In genomic region chr13:43364985-43365824, GRCm38 (mm10) we compare ENCODE assay signal across 8 mouse cellular contexts. TPM values are rescaled to one million over a fixed set of nuclear protein-coding genes. Genes with fewer than 3 reads are reported as not detected.
A peak's percentile ranks its signal among the peaks of the same experiment; 100 is the strongest.
DNase-seq lines count a peak whose midpoint lies in the region; ATAC-seq lines count a peak whose summit lies in the region.

TSS of gene Sirt5 (plus strand) at chr13:43365496.

- ATAC-seq in common myeloid progenitor, adult 5-6 weeks (replicated peaks; ENCODE audit: low read depth, poor library complexity, severe bottlenecking), result peak; percentile 98
- ATAC-seq in megakaryocyte progenitor cell, adult 5-6 weeks (replicated peaks; ENCODE audit: poor library complexity), result peak; percentile 99

- DNase-seq in ZHBTc4 (ENCODE audit: low read depth, low spot score), result peak; percentile 97
- DNase-seq in gastrocnemius, adult 8-10 months (ENCODE audit: low spot score in 2 of 2), result peak; percentile 80 to 83
- peak; percentile 90 for DNase-seq in induced T-regulatory cell, adult 2 months (ENCODE audit: low read depth)
- peak; percentile 65 to 82 for DNase-seq in left cerebral cortex, adult 9 months (ENCODE audit: low spot score in 2 of 2)
- DNase-seq in right cerebral cortex, postnatal 14 days, result peak; percentile 82
- peak; percentile 84 to 86 for DNase-seq in urinary bladder, postnatal 36 days (ENCODE audit: low spot score in 2 of 2)

RNA-seq across cellular contexts. Expression of gene Sirt5, which starts in this region (rescaled TPM):
- 9.7 and 10.9 TPM in 2 replicates for total RNA-seq in common myeloid progenitor, adult 5-6 weeks (2017)
- 10 to 100 TPM; 14.9 to 22.6 (median 17.1) TPM for total RNA-seq in gastrocnemius, adult 8-10 months (2022)
- 4.9 and 5.1 TPM in 2 replicates for total RNA-seq in megakaryocyte progenitor cell, adult 5-6 weeks (2015)
- 8.1 and 12.1 TPM in 2 replicates for total RNA-seq in megakaryocyte progenitor cell, adult 5-6 weeks (2017)

Comparison
In these comparisons a context has a peak if more than half of its experiments do, and no peak if none do; other contexts are left out.
1. Peak in every context shown above with its lines: DNase-seq and ATAC-seq.